Mouse (Mus musculus) left cerebral cortex, postnatal 4 days (tissue): ENCODE measurements around the gene Rnase13. TPM values are rescaled to one million over a fixed set of nuclear protein-coding genes. Genes with fewer than 3 reads are reported as not detected.
A peak's percentile ranks its signal among the peaks of the same experiment; 100 is the strongest.
"Not testable (repeated sequence)": the region's sequence is repeated elsewhere in the genome, so short reads cannot be mapped to it uniquely, and the experiment has no call there.

ENCODE experiments used
- DNase-seq: peaks from one replicate; pipeline ENCODE4 v3.0.0-alpha.2; 2022
- intact Hi-C: fragments of 180-260 bp; cut with DNase I; formaldehyde crosslinking; loops from one replicate; pipeline ENCODE4 v1.15.1; 2025
- total RNA-seq, 2 experiments: library from RNA; stranded (reverse); gene quantifications; 2 replicates each; pipeline ENCODE4 v1.2.3; 2021

Gene Rnase13
- total RNA-seq: not detected

GRCm38 (mm10) chr14:51922571-51922865 lies at the start of gene Rnase13:
Rnase13 (minus strand) TSS chr14:51922773.
- intact Hi-C loops: no loop called here
- DNase-seq: peak; percentile 60

GRCm38 (mm10) chr14:51967400-51967799 lies 44.8 kb upstream of the Rnase13 start:
- no peak for DNase-seq
- intact Hi-C loops: no loop called here

- no peak for DNase-seq
- intact Hi-C loops: no loop called here
Measured at GRCm38 (mm10) chr14:51960316-51960715, 37.7 kb upstream of the Rnase13 start.

GRCm38 (mm10) chr14:51943336-51943735 lies 20.8 kb upstream of the Rnase13 start:
- intact Hi-C loops: no loop called here

GRCm38 (mm10) chr14:51942236-51942635 lies 19.7 kb upstream of the Rnase13 start:
- no peak for DNase-seq
- intact Hi-C loops: no loop called here

More at GRCm38 (mm10) chr14:51943336-51943735, 20.8 kb upstream of the Rnase13 start:
- no peak for DNase-seq

GRCm38 (mm10) chr14:51941577-51941976 lies 19.0 kb upstream of the Rnase13 start:
- DNase-seq: no peak
- intact Hi-C loops: no loop called here

GRCm38 (mm10) chr14:51940944-51941560 lies 18.5 kb upstream of the Rnase13 start:
- intact Hi-C loops: no loop called here
- no peak for DNase-seq

- intact Hi-C loops: loop anchor here (10.0 kb wide), 1 partner anchor 46 kb away; the partner anchor contains the start of gene Arhgef40
- DNase-seq: no peak
Measured at GRCm38 (mm10) chr14:51939005-51939404, 16.4 kb upstream of the Rnase13 start.

GRCm38 (mm10) chr14:51932092-51933020 lies 9.8 kb upstream of the Rnase13 start:
- intact Hi-C loops: loop anchor here (10.0 kb wide), 1 partner anchor 52 kb away; the partner anchor contains the start of gene Arhgef40
- DNase-seq: no peak

- DNase-seq: peak; percentile 66
Measured at GRCm38 (mm10) chr14:51930824-51931223, 8.3 kb upstream of the Rnase13 start.

GRCm38 (mm10) chr14:51929968-51930367 lies 7.4 kb upstream of the Rnase13 start:
- no peak for DNase-seq
- intact Hi-C loops: loop anchor here (10.0 kb wide), 1 partner anchor 55 kb away; the partner anchor contains the start of gene Arhgef40

More at GRCm38 (mm10) chr14:51930824-51931223, 8.3 kb upstream of the Rnase13 start:
- intact Hi-C loops: loop anchor here (10.0 kb wide), 1 partner anchor 54 kb away; the partner anchor contains the start of gene Arhgef40

GRCm38 (mm10) chr14:51929309-51929943 lies 6.9 kb upstream of the Rnase13 start:
- DNase-seq: peak; percentile 54
- intact Hi-C loops: no loop called here

- DNase-seq, intact Hi-C loops: not testable (repeated sequence)
Measured at GRCm38 (mm10) chr14:51926930-51927329, 4.4 kb upstream of the Rnase13 start.

- DNase-seq: no peak
- intact Hi-C loops: no loop called here
Measured at GRCm38 (mm10) chr14:51923492-51923891, 919 bp upstream of the Rnase13 start.

GRCm38 (mm10) chr14:51922910-51923309 lies 337 bp upstream of the Rnase13 start:
- intact Hi-C loops: no loop called here
- DNase-seq: no peak

GRCm38 (mm10) chr14:51921759-51922570 lies 608 bp downstream of the Rnase13 start:
- intact Hi-C loops: no loop called here
- peak; percentile 74 for DNase-seq

- DNase-seq: no peak
- intact Hi-C loops: no loop called here
Measured at GRCm38 (mm10) chr14:51918966-51919365, 3.6 kb downstream of the Rnase13 start.

GRCm38 (mm10) chr14:51918125-51918524 lies 4.4 kb downstream of the Rnase13 start, which contains the start of gene Tppp2:
Tppp2 (plus strand) TSS chr14:51918425.
- intact Hi-C loops: no loop called here
- DNase-seq: no peak

GRCm38 (mm10) chr14:51916539-51916938 lies 6.0 kb downstream of the Rnase13 start:
- DNase-seq: no peak
- intact Hi-C loops: no loop called here

GRCm38 (mm10) chr14:51915030-51915429 lies 7.5 kb downstream of the Rnase13 start:
- intact Hi-C loops: no loop called here

More at GRCm38 (mm10) chr14:51915030-51915429, 7.5 kb downstream of the Rnase13 start:
- DNase-seq: no peak
